Mouse (Mus musculus): ENCODE data around the gene Lrig1.

GRCm38 (mm10) chr6:94565766-94566165 lies 134.2 kb downstream of the Lrig1 start:
- TF ChIP-seq POLR2A (IDR thresholded peaks at IDR 0.05; ENCODE audit: low read depth, low read length) (no peak), CTCF (conservative IDR thresholded peaks at IDR 0.05; ENCODE audit: insufficient read depth, insufficient read length, low read depth, low read length) (no peak)

Measured in kidney, adult 2 months (tissue).